Mouse (Mus musculus) bone marrow, adult 2 months (tissue): ENCODE measurements around the gene Sppl2c. TPM values are rescaled to one million over a fixed set of nuclear protein-coding genes. Genes with fewer than 3 reads are reported as not detected.
"Not testable (repeated sequence)": the region's sequence is repeated elsewhere in the genome, so short reads cannot be mapped to it uniquely, and the experiment has no call there.

Experiments used
- H3K27ac ChIP-seq: fragments of 200-500 bp; 2 replicates; pipeline ENCODE4 v1.5.1; 2012; ENCODE audit warnings: low read depth, mild to moderate bottlenecking, control low read depth, inconsistent platforms, low read length; ENCODE audit not compliant: control insufficient read depth, poor library complexity, insufficient read depth
- H3K4me1 ChIP-seq: fragments of 200-500 bp; 2 replicates; pipeline ENCODE4 v1.6.1; 2011; ENCODE audit warnings: low read length; ENCODE audit not compliant: control insufficient read depth, insufficient read depth
- H3K4me3 ChIP-seq: fragments of 200-500 bp; replicated peaks from 2 replicates; pipeline ENCODE3; 2011; ENCODE audit warnings: mild to moderate bottlenecking, low read depth, low read length, control low read depth; ENCODE audit not compliant: control insufficient read depth
- CTCF ChIP-seq: fragments of 200-500 bp; IDR thresholded peaks from 2 replicates; pipeline ENCODE4 v1.5.1; 2011; ENCODE audit warnings: low read length, control low read depth; ENCODE audit not compliant: control insufficient read depth, insufficient read depth
- POLR2A ChIP-seq: fragments of 200-500 bp; IDR thresholded peaks from 2 replicates; pipeline ENCODE4 v1.6.1; 2011; ENCODE audit warnings: low read depth, mild to moderate bottlenecking, control low read depth, low read length, borderline replicate concordance; ENCODE audit not compliant: control insufficient read depth
- WGBS: fragments of 180-500 bp; shearing (Covaris S2); methylation state at CpG from one replicate; pipeline ENCODE4 v1.1.7; 2018; 5-methylcytosine and 5-hydroxymethylcytosine counted together
- polyA plus RNA-seq: library from polyadenylated mRNA; stranded (reverse); fragments of >200 nt; gene quantifications from 2 replicates; pipeline ENCODE4 v1.2.4, GENCODE M21; 2011; ENCODE audit warnings: low replicate concordance; ENCODE audit not compliant: missing spikeins, insufficient read depth, insufficient read length

Sppl2c gene
- polyA plus RNA-seq, 1 experiment: not detected

DNA sequence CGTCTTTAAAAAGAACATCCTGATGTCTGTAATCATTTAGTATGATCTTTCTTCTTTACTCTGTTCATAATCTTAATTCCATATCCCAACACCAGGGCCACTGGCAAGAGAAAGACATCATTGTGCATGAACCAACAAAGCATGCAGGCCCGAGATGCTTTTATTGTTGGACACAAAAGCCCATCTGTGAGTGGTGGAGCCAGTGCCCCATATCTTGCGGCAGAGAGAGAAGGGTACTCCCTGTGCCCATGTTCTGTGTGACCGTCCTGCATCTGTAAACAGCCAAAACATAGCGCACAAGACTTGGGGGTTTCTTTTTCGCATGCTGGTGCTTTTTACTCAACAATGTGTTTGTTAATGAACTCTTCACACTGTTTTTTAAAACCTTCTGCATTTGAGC lies 25.1 kb downstream of the Sppl2c start:
- TF ChIP-seq POLR2A: no peak
- no peak for TF ChIP-seq CTCF
- Histone ChIP-seq H3K27ac (no peak overlapping the region), H3K4me1 (no peaks in the 10 kb centered on the region), H3K4me3 (no peak overlapping the region)
- 76% methylated on average over 6 of the region's 6 CpGs for whole genome bisulfite sequencing

DNA sequence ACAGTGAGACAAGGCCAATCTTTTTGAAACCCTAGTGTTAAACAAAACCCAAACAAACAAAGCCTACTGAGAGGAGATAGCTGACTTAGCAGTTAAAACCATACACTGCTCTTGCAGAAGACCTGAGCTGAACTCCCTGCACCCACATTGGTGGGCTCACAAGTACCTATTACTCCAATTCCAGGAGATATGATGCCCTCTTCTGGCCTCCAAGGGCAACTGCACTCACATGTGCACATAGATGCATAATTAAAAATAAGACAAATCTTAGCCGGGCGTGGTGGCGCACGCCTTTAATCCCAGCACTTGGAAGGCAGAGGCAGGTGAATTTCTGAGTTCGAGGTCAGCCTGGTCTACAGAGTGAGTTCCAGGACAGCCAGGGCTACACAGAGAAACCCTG lies 28.0 kb downstream of the Sppl2c start:
- H3K4me3 ChIP-seq, H3K4me1 ChIP-seq, H3K27ac ChIP-seq: not testable (repeated sequence)
- WGBS: 82% methylated on average over 5 of the region's 5 CpGs

DNA sequence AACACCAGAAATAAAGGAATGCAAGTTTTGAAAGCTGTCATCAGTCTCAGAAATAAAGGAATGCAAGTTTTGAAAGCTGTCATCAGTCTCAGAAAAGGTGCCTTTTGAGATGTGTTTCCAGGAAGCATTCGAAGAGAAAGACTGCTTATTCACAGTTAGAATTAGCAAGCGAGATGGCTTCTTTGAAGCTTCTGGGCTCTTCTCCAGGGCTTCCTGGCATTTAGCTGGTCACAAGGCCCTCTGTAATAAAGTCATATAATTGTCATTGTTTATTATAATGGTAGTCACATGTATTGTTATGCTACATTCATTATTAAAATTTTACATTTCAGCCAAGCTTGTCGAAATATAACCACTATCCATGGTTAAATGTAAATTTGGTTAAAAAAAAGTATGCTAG lies 31.9 kb downstream of the Sppl2c start:
- Histone ChIP-seq H3K4me1 (no peaks in the 10 kb centered on the region), H3K4me3 (no peak overlapping the region), H3K27ac (no peak overlapping the region)
- TF ChIP-seq POLR2A (no peak), CTCF (no peak)
- 73% methylated on average over 3 of the region's 3 CpGs for WGBS

DNA sequence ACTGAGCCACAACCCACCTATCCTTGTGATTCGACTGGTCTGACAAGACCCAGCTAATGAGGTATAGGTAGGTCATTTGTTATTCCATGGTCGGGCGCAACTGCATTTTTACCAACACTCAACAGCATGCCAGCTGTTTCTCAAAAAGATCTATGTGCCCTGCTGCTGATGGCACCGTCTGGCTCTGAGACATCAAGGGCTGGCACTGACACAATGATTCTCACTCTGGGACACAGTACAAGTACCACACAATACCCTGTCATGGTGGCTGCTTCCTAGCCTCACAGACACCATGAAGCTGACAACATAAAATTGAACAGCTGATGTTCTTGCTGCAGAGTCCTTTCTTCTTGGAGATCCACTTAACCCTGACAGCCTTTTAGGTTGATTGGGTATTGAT lies 34.2 kb downstream of the Sppl2c start:
- no peak for TF ChIP-seq POLR2A
- TF ChIP-seq CTCF: no peak
- 72% methylated on average over 4 of the region's 4 CpGs for WGBS

DNA sequence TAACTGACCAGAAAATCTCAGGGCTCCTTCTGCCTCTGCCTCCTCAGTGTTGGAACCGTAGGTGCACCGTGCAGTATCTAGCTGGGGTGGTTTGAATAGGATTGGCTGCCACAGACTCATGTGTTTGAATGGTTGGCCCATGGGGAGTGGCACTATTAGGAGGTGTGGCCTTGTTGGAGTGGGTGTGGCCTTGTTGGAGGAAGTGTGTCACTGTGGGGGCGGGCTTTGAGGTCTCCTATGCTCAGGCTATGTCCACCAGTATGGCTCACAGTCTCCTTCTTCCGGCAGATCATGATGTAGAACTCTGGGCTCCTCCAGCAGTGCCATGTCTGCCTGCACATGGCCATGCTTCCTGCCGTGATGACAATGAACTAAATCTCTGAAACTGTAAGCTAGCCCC lies 35.6 kb downstream of the Sppl2c start:
- no peaks in the 10 kb centered on the region for H3K4me1 ChIP-seq
- WGBS: 76% methylated on average over 5 of the region's 5 CpGs
- H3K27ac ChIP-seq: no peak overlapping the region
- no peak for TF ChIP-seq POLR2A
- TF ChIP-seq CTCF: no peak
- H3K4me3 ChIP-seq: no peak overlapping the region

More for the DNA sequence above, 34.2 kb downstream of the Sppl2c start:
- Histone ChIP-seq H3K27ac (no peak overlapping the region), H3K4me1 (no peaks in the 10 kb centered on the region), H3K4me3 (no peak overlapping the region)

DNA sequence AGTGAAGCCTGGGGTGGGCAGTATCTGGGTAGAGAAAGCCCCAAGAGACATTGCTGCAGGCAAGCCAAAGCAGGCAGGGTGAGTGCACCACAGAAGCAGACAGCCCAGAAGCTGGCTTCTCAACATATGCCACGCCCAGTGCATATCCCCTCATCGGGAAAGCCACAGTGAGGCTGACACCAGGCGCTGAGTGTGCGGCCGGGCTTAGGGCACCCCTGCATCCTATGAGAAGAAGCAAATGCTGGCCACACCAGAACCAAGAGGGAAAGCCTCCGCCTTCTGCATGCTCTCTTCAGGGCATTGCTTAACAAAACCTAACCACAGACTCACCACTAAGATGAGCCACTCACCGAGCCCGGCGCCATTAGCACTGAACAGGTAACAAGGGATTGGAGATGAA lies 37.2 kb downstream of the Sppl2c start:
- WGBS: 63% methylated on average over 9 of the region's 9 CpGs
- no peak for TF ChIP-seq POLR2A
- TF ChIP-seq CTCF: no peak

DNA sequence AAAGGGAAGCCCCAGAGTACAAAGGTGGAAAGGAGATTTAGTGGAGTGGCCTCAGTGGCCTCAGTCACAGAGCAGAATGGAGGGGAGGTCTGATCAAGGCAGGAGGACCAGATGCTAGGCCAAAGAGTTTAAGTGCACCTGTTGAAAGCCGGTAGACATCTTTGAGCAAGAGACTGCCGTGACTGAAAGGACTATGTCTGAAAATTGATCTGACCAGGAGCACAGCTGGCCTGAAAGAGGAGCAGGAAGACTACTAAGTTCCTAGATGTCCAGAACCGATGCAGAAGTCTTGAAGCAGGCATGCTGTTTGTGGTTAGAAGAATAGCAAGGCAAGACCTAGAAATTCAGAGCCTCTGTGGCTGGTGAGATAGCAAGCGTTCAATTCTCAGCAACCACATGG lies 43.3 kb downstream of the Sppl2c start:
- TF ChIP-seq POLR2A (no peak), CTCF (no peak)
- H3K27ac ChIP-seq: no peak overlapping the region
- WGBS: 55% methylated on average over 4 of the region's 4 CpGs
- H3K4me1 ChIP-seq: no peaks in the 10 kb centered on the region
- no peak overlapping the region for H3K4me3 ChIP-seq

More for the DNA sequence above, 37.2 kb downstream of the Sppl2c start:
- H3K27ac ChIP-seq: no peak overlapping the region
- no peak overlapping the region for H3K4me3 ChIP-seq
- H3K4me1 ChIP-seq: no peaks in the 10 kb centered on the region

DNA sequence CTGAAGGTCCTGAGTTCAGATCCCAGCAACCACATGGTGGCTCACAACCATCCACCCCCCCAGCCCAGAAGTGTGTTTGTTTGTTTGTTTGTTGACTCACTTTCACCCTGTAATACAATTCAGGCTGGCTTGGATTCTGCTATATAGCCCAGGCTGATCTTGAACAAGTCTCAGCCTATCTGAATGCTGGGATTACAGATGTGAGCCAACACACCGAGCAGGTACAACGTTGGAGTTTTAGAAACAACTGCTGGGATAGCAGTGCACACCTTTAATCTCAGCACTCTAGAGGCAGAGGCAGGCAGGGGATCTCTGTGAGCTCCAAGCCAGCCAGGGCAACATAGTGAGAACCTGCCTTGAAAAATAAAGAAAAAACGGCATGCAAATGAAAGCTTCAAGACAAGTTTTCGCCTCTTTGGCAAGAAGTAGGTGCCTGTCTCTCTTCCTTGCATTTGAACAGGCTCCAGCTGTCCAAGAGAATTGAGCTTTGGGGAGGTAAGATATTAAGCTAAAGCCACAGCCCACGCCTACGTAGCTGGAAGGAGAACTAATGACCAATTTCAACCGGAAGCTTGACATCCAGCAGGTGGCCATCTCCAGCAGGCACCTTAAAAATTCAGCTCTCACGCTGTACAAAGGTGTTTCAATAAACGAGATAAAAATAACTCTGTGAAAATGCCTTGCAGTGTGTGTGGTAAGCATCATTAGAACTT lies 44.1 kb downstream of the Sppl2c start:
- H3K4me3 ChIP-seq: no peak overlapping the region
- no peaks in the 10 kb centered on the region for H3K4me1 ChIP-seq
- TF ChIP-seq POLR2A (no peak), CTCF (no peak)
- H3K27ac ChIP-seq: no peak overlapping the region
- 12% methylated on average over 9 of the region's 9 CpGs for WGBS
